Mouse (Mus musculus) kidney, adult 2 months (tissue): ENCODE data around the gene Mylip.

ENCODE experiments used
- CTCF ChIP-seq: fragments of 200-500 bp; conservative IDR thresholded peaks from 2 replicates; pipeline ENCODE4 v1.5.1; 2011; ENCODE audit warnings: low read depth, mild to moderate bottlenecking, control low read depth, low read length, moderate library complexity, mixed read lengths; ENCODE audit not compliant: insufficient read depth, insufficient read length
- POLR2A ChIP-seq: fragments of 200-500 bp; IDR thresholded peaks from one replicate; pipeline ENCODE4 v1.6.1; 2011; ENCODE audit warnings: low read depth, low read length, control low read depth

GRCm38 (mm10) chr13:45422709-45423108 is 33.2 kb downstream of the Mylip start:
- TF ChIP-seq CTCF (no peak), POLR2A (no peak)
